Mouse (Mus musculus) neural tube, postnatal 0 days (tissue): ENCODE measurements around the gene Gimap5. TPM values are rescaled to one million over a fixed set of nuclear protein-coding genes. Genes with fewer than 3 reads are reported as not detected.

Experiments
- polyA plus RNA-seq: library from polyadenylated mRNA; unstranded; fragments of >200 nt; fragmentation: Nextera tagmentation; extraction: Ambion mirVana; gene quantifications from 2 replicates; pipeline ENCODE4 v1.2.1, GENCODE M21; 2015

Gimap5 gene
- polyA plus RNA-seq: 1.7 and 2.2 TPM in 2 replicates

GRCm38 (mm10) chr6:48745959-48746889 is at the start of gene Gimap5:
Gene Gimap5 (plus strand): TSS chr6:48746197.

DNA sequence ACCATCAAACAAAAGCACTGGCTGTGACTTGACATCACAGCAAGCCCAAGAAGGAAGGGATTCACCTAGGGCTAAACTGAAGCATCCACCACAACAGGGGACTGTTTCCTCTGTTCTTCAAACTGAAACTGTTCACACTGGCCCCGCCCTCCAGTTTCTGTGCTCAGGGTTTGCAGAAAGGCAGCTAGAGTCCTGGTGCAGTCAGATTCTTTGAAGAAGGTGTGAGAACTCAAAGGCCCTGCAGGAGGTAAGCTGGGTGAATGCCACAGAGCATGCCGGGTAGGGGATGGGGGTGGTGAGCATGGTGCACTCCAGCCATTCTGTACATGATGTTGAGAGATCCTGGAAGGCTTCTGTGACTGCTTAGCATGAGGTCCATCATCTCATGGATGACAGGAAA is 27.5 kb upstream of the Gimap5 start, which contains the start of the genes Gm28053 and Gimap7:
Gm28053 (plus strand) TSS at position 153 of the 400 bp plus-strand sequence.
Gimap7 (plus strand) TSS at position 167 of the 400 bp plus-strand sequence.

GRCm38 (mm10) chr6:48738961-48739779 is 6.8 kb upstream of the Gimap5 start, which contains the start of gene Gimap1:
Gene Gimap1 (plus strand): TSS chr6:48739054.

DNA sequence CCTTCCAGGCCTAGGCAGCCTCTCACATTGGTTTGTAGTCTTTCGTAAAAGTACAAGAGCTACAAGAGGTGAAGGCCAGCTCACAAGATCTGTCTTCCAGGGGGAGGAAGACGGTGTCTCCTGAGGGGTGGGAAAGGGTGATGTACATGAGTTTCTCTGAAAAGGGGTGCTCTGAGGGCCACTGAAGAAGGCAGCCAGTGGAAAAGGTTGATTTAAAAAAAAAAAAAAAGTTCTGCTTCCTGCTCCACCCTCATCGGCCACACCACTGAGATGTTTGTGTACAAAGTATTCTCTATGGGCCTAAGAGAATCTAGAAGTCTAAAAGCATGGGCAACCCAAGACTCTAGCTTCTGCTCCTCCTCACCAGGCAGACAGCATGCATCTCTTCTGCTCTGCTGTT is 24.7 kb downstream of the Gimap5 start, which contains the start of gene Gimap3:
Gimap3 (minus strand) TSS at position 156 of the 400 bp plus-strand sequence.

Other genes starting within 250 kb of the Gimap5 start
- gene Atp6v0e2, start 208.6 kb upstream of the Gimap5 start, polyA plus RNA-seq: 494 and 535 TPM in 2 replicates
- gene Lrrc61, start 191.4 kb upstream of the Gimap5 start, polyA plus RNA-seq: 15.0 and 15.1 TPM in 2 replicates
- gene Rarres2, start 173.4 kb upstream of the Gimap5 start, polyA plus RNA-seq: 21.1 and 23.0 TPM in 2 replicates
- not detected in 2 replicates for gene Gm45021, start 156.6 kb upstream of the Gimap5 start, polyA plus RNA-seq
- gene Repin1, start 152.3 kb upstream of the Gimap5 start, polyA plus RNA-seq: 33.1 and 38.6 TPM in 2 replicates
- not detected in 2 replicates for gene Gm44965, start 152.3 kb upstream of the Gimap5 start, polyA plus RNA-seq
- 7.1 and 7.3 TPM in 2 replicates for gene Zfp775, start 144.1 kb upstream of the Gimap5 start, polyA plus RNA-seq
- 38.7 and 38.8 TPM in 2 replicates for gene AI854703, start 119.4 kb upstream of the Gimap5 start, polyA plus RNA-seq
- gene Gimap8, start 99.0 kb upstream of the Gimap5 start, polyA plus RNA-seq: 0.36 and 0.50 TPM in 2 replicates
- 1.0 and 1.2 TPM in 2 replicates for gene Gimap9, start 70.1 kb upstream of the Gimap5 start, polyA plus RNA-seq
- gene Gimap4, start 61.6 kb upstream of the Gimap5 start, polyA plus RNA-seq: 0.57 and 0.62 TPM in 2 replicates
- gene Gimap6, start 38.0 kb upstream of the Gimap5 start, polyA plus RNA-seq: 5.7 and 6.9 TPM in 2 replicates
- gene Gm28053, start 27.6 kb upstream of the Gimap5 start, polyA plus RNA-seq: 0.68 TPM in 1 of 2 replicates, not detected in the other
- gene Gimap7, start 27.6 kb upstream of the Gimap5 start, polyA plus RNA-seq: not detected in 2 replicates
- 5.9 and 8.2 TPM in 2 replicates for gene Gimap1, start 7.1 kb upstream of the Gimap5 start, polyA plus RNA-seq
- not detected in 2 replicates for gene Gimap3, start 24.7 kb downstream of the Gimap5 start, polyA plus RNA-seq
- gene Tmem176a, start 94.7 kb downstream of the Gimap5 start, polyA plus RNA-seq: 85.7 and 92.0 TPM in 2 replicates
- gene Tmem176b, start 95.3 kb downstream of the Gimap5 start, polyA plus RNA-seq: 178 and 196 TPM in 2 replicates
- not detected in 2 replicates for gene Aoc1, start 126.7 kb downstream of the Gimap5 start, polyA plus RNA-seq
- gene 1600015I10Rik, start 183.7 kb downstream of the Gimap5 start, polyA plus RNA-seq: not detected in 2 replicates
- gene Doxl2, start 228.8 kb downstream of the Gimap5 start, polyA plus RNA-seq: not detected in 2 replicates
- gene Svs1, start 240.7 kb downstream of the Gimap5 start, polyA plus RNA-seq: not detected in 2 replicates